Mouse (Mus musculus) heart, embryonic 15.5 days (tissue): ENCODE data around the gene Bmp6. TPM values are rescaled to one million over a fixed set of nuclear protein-coding genes. Genes with fewer than 3 reads are reported as not detected.

Experiments used
- ATAC-seq: fragments of 200-750 bp; cut with Nextera tagmentation; replicated peaks from 2 replicates; pipeline ENCODE4 v1.8.0; 2017; ENCODE audit warnings: low read depth, moderate TSS enrichment; ENCODE audit not compliant: insufficient number of reproducible peaks, insufficient read depth, low FRiP score
- H3K27ac ChIP-seq: fragments of 300-500 bp; sonication (generic); 2 replicates; pipeline ENCODE4 v1.5.1; 2015; ENCODE audit warnings: mild to moderate bottlenecking, inconsistent platforms
- H3K27me3 ChIP-seq: fragments of 300-500 bp; sonication (generic); 2 replicates; pipeline ENCODE4 v1.6.1; 2015; ENCODE audit warnings: inconsistent platforms
- H3K36me3 ChIP-seq: fragments of 300-500 bp; sonication (generic); 2 replicates; pipeline ENCODE4 v1.6.1; 2015; ENCODE audit warnings: mild to moderate bottlenecking, inconsistent platforms
- H3K4me1 ChIP-seq: fragments of 300-500 bp; sonication (generic); replicated peaks from 2 replicates; pipeline ENCODE4 v1.6.1; 2015; ENCODE audit warnings: inconsistent platforms
- H3K4me2 ChIP-seq: fragments of 300-500 bp; sonication (generic); 2 replicates; pipeline ENCODE4 v1.6.1; 2015; ENCODE audit warnings: inconsistent platforms, mild to moderate bottlenecking, moderate library complexity
- H3K4me3 ChIP-seq: fragments of 300-500 bp; sonication (generic); 2 replicates; pipeline ENCODE4 v1.5.1; 2015; ENCODE audit warnings: mild to moderate bottlenecking, inconsistent platforms
- H3K9ac ChIP-seq: fragments of 300-500 bp; sonication (generic); 2 replicates; pipeline ENCODE4 v1.6.1; 2015; ENCODE audit warnings: mild to moderate bottlenecking, inconsistent platforms
- H3K9me3 ChIP-seq: fragments of 300-500 bp; sonication (generic); replicated peaks from 2 replicates; pipeline ENCODE4 v1.6.1; 2016; ENCODE audit warnings: inconsistent platforms
- WGBS: fragments of 180-500 bp; shearing (Covaris S2); methylation state at CpG from one replicate; pipeline ENCODE4 v1.1.7; 2015; ENCODE audit warnings: mixed read lengths; 5-methylcytosine and 5-hydroxymethylcytosine counted together
- polyA plus RNA-seq: library from polyadenylated mRNA; unstranded; fragments of >200 nt; fragmentation: Nextera tagmentation; extraction: Ambion mirVana; gene quantifications from 2 replicates; pipeline ENCODE4 v1.2.1, GENCODE M21; 2015

The Bmp6 gene
- polyA plus RNA-seq, 1 experiment from 2014 or later = 2.7 TPM

GRCm38 (mm10) chr13:38398658-38399057 is 53.8 kb downstream of the Bmp6 start:
- H3K27ac ChIP-seq = no peak overlapping the region
- H3K36me3 ChIP-seq = no peaks in the 10 kb centered on the region
- no peak overlapping the region for H3K4me3 ChIP-seq
- H3K27me3 ChIP-seq = no peaks in the 10 kb centered on the region; the same call in 1 of the 2 replicates
- no peaks in the 10 kb centered on the region for H3K4me1 ChIP-seq
- H3K9ac ChIP-seq = no peak overlapping the region
- no peaks in the 10 kb centered on the region for H3K9me3 ChIP-seq
- no peak for ATAC-seq
- no peak overlapping the region for H3K4me2 ChIP-seq
- 71% methylated on average over 6 of the region's 6 CpGs for WGBS

- Histone ChIP-seq H3K9me3 (no peaks in the 10 kb centered on the region), H3K9ac (no peak overlapping the region), H3K4me1 (0 out of 2 replicates have a peak, but pooled peaks cover 2% of the 10 kb centered on the region), H3K4me2 (no peak overlapping the region), H3K27ac (no peak overlapping the region), H3K36me3 (no peaks in the 10 kb centered on the region), H3K4me3 (no peak overlapping the region), H3K27me3 (no peaks in the 10 kb centered on the region)
- 81% methylated on average over 8 of the region's 8 CpGs for WGBS
- ATAC-seq = no peak
These were observed 55.8 kb downstream of the Bmp6 start for GRCm38 (mm10) chr13:38400662-38401061.

- Histone ChIP-seq H3K36me3 (no peaks in the 10 kb centered on the region), H3K27ac (no peak overlapping the region), H3K9me3 (no peaks in the 10 kb centered on the region), H3K27me3 (no peaks in the 10 kb centered on the region), H3K4me2 (no peak overlapping the region), H3K4me1 (peaks cover 24% of the 10 kb centered on the region), H3K9ac (no peak overlapping the region), H3K4me3 (no peak overlapping the region)
- ATAC-seq = no peak
- 43% methylated on average over 6 of the region's 6 CpGs for WGBS
These were observed 62.9 kb downstream of the Bmp6 start for GRCm38 (mm10) chr13:38407611-38408315.

- H3K36me3 ChIP-seq = no peaks in the 10 kb centered on the region
- 42% methylated on average over 3 of the region's 3 CpGs for WGBS
- no peak for ATAC-seq
- H3K4me1 ChIP-seq = peaks cover 24% of the 10 kb centered on the region
- H3K4me3 ChIP-seq = no peak overlapping the region
- no peak overlapping the region for H3K4me2 ChIP-seq
- H3K9ac ChIP-seq = no peak overlapping the region
- no peaks in the 10 kb centered on the region for H3K27me3 ChIP-seq
- no peaks in the 10 kb centered on the region for H3K9me3 ChIP-seq
- no peak overlapping the region for H3K27ac ChIP-seq
These were observed 63.7 kb downstream of the Bmp6 start for GRCm38 (mm10) chr13:38408636-38409035.

- Histone ChIP-seq H3K36me3 (no peaks in the 10 kb centered on the region), H3K9ac (no peak overlapping the region), H3K9me3 (no peaks in the 10 kb centered on the region), H3K4me1 (peaks cover 22% of the 10 kb centered on the region), H3K27ac (peak overlapping the region; percentile 62), H3K27me3 (no peaks in the 10 kb centered on the region), H3K4me3 (peak overlapping the region; percentile 11; the same call in 1 of the 2 replicates), H3K4me2 (peak overlapping the region; percentile 52)
- WGBS = 11% methylated on average over 15 of the region's 15 CpGs
- ATAC-seq = peak; percentile 62
These were observed 65.5 kb downstream of the Bmp6 start for GRCm38 (mm10) chr13:38410322-38410865.

GRCm38 (mm10) chr13:38419781-38420180 is 74.9 kb downstream of the Bmp6 start:
- H3K27me3 ChIP-seq = no peaks in the 10 kb centered on the region
- ATAC-seq = no peak
- WGBS = 78% methylated on average over 7 of the region's 7 CpGs
- H3K4me2 ChIP-seq = no peak overlapping the region
- H3K27ac ChIP-seq = no peak overlapping the region
- H3K36me3 ChIP-seq = no peaks in the 10 kb centered on the region
- no peaks in the 10 kb centered on the region for H3K9me3 ChIP-seq
- no peak overlapping the region for H3K4me3 ChIP-seq
- H3K9ac ChIP-seq = no peak overlapping the region
- H3K4me1 ChIP-seq = no peaks in the 10 kb centered on the region

GRCm38 (mm10) chr13:38422491-38422890 is 77.6 kb downstream of the Bmp6 start:
- Histone ChIP-seq H3K27ac (no peak overlapping the region), H3K27me3 (no peaks in the 10 kb centered on the region), H3K9me3 (no peaks in the 10 kb centered on the region), H3K4me3 (no peak overlapping the region), H3K4me1 (no peaks in the 10 kb centered on the region), H3K4me2 (no peak overlapping the region), H3K9ac (no peak overlapping the region), H3K36me3 (no peaks in the 10 kb centered on the region)
- ATAC-seq = no peak
- 65% methylated on average over 5 of the region's 5 CpGs for WGBS

GRCm38 (mm10) chr13:38425294-38425693 is 80.4 kb downstream of the Bmp6 start:
- no peaks in the 10 kb centered on the region; the same call in 1 of the 2 replicates for H3K4me1 ChIP-seq
- 87% methylated on average over 6 of the region's 6 CpGs for WGBS
- no peaks in the 10 kb centered on the region for H3K27me3 ChIP-seq
- no peak for ATAC-seq
- no peaks in the 10 kb centered on the region for H3K9me3 ChIP-seq
- no peaks in the 10 kb centered on the region for H3K36me3 ChIP-seq
- no peak overlapping the region for H3K27ac ChIP-seq
- H3K4me2 ChIP-seq = no peak overlapping the region
- no peak overlapping the region for H3K4me3 ChIP-seq
- H3K9ac ChIP-seq = no peak overlapping the region

- H3K4me3 ChIP-seq = no peak overlapping the region
- H3K27me3 ChIP-seq = no peaks in the 10 kb centered on the region
These were observed 84.8 kb downstream of the Bmp6 start for GRCm38 (mm10) chr13:38429671-38430070.

GRCm38 (mm10) chr13:38430075-38430474 is 85.2 kb downstream of the Bmp6 start:
- ATAC-seq = no peak
- Histone ChIP-seq H3K27me3 (no peaks in the 10 kb centered on the region), H3K36me3 (no peaks in the 10 kb centered on the region), H3K9me3 (no peaks in the 10 kb centered on the region), H3K9ac (no peak overlapping the region), H3K4me1 (no peaks in the 10 kb centered on the region; the same call in 1 of the 2 replicates), H3K27ac (no peak overlapping the region), H3K4me2 (no peak overlapping the region), H3K4me3 (no peak overlapping the region)
- WGBS = 75% methylated on average over 6 of the region's 6 CpGs

More at GRCm38 (mm10) chr13:38429671-38430070, 84.8 kb downstream of the Bmp6 start:
- no peak overlapping the region for H3K27ac ChIP-seq
- no peak overlapping the region for H3K4me2 ChIP-seq
- no peaks in the 10 kb centered on the region for H3K9me3 ChIP-seq
- H3K9ac ChIP-seq = no peak overlapping the region
- WGBS = 66% methylated on average over 8 of the region's 8 CpGs
- no peak for ATAC-seq
- no peaks in the 10 kb centered on the region for H3K36me3 ChIP-seq
- H3K4me1 ChIP-seq = no peaks in the 10 kb centered on the region; the same call in 1 of the 2 replicates

- Histone ChIP-seq H3K27me3 (no peaks in the 10 kb centered on the region), H3K9me3 (no peaks in the 10 kb centered on the region; the same call in 1 of the 2 replicates), H3K4me2 (no peak overlapping the region), H3K27ac (no peak overlapping the region), H3K36me3 (no peaks in the 10 kb centered on the region), H3K4me1 (no peaks in the 10 kb centered on the region; the same call in 1 of the 2 replicates), H3K4me3 (no peak overlapping the region), H3K9ac (no peak overlapping the region)
- ATAC-seq = no peak
- WGBS = 83% methylated on average over 5 of the region's 5 CpGs
These were observed 89.9 kb downstream of the Bmp6 start for GRCm38 (mm10) chr13:38434831-38435230.

- no peak overlapping the region for H3K4me2 ChIP-seq
- no peaks in the 10 kb centered on the region for H3K27me3 ChIP-seq
- H3K36me3 ChIP-seq = no peaks in the 10 kb centered on the region
- H3K4me1 ChIP-seq = no peaks in the 10 kb centered on the region
- ATAC-seq = no peak
- no peak overlapping the region for H3K9ac ChIP-seq
- H3K27ac ChIP-seq = no peak overlapping the region
- H3K4me3 ChIP-seq = no peak overlapping the region
- WGBS = 28% methylated on average over 5 of the region's 5 CpGs
- H3K9me3 ChIP-seq = no peaks in the 10 kb centered on the region; the same call in 1 of the 2 replicates
These were observed 93.0 kb downstream of the Bmp6 start for GRCm38 (mm10) chr13:38437930-38438329.
